Mouse (Mus musculus) C2C12 (cell line): ENCODE measurements around the gene Obscn.

ENCODE experiments used
- CEBPB ChIP-seq: IDR thresholded peaks from one replicate; pipeline ENCODE4 v1.6.1; 2011; ENCODE audit warnings: low read depth, mild to moderate bottlenecking, control low read depth, moderate library complexity
- CTCF ChIP-seq: IDR thresholded peaks from one replicate; pipeline ENCODE4 v1.5.1; 2011; ENCODE audit not compliant: control insufficient read depth, insufficient read depth, insufficient read length
- MYOG ChIP-seq: IDR thresholded peaks from one replicate; pipeline ENCODE4 v1.6.1; 2011; ENCODE audit not compliant: control insufficient read depth, insufficient read length; ENCODE audit errors: extremely low read depth

GRCm38 (mm10) chr11:59058025-59058424, 78.2 kb downstream of the Obscn start:
- TF ChIP-seq CEBPB: no peak
- no peak for TF ChIP-seq CTCF
- TF ChIP-seq MYOG: no peak
